Mouse (Mus musculus): ENCODE measurements at regions not wholly inside any gene's neighbourhood (a gene's known extent, or its start where the extent isn't known, plus 50 kb on each side); places are given as distances from the start of the nearest gene placed in this dataset.

DNA sequence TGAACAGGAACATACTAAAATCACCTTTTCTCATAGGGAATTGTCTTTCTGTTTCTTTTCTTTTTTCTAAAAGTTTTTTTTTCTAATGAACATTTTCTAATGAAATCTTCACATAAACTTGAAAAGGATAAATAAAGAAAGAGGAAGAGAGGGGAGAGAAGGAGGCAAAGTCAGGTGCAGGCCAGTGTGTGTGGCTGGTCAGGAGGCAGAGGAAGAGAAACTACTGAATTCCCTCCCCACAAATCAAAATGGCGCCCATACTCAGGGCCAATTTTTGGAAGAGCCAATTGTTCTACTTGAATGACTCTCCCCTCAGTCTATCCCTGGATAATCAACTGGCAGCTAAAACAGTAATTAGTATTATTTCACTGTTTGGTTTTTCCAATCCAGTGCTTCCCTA, 152.0 kb downstream of the Cdc5l start:
- Histone ChIP-seq H3K4me2 (replicated peaks) (no peak overlapping the region), H3K36me3 (no peaks in the 10 kb centered on the region), H3K4me1 (peaks cover 14% of the 10 kb centered on the region), H3K27ac (no peak overlapping the region), H3K27me3 (replicated peaks) (no peaks in the 10 kb centered on the region), H3K9ac (no peak overlapping the region), H3K9me3 (no peaks in the 10 kb centered on the region), H3K4me3 (no peak overlapping the region)
- ATAC-seq (ENCODE audit: low FRiP score, low read depth), result no peak
- WGBS, result 81% methylated on average over 1 of the region's 1 CpGs

DNA sequence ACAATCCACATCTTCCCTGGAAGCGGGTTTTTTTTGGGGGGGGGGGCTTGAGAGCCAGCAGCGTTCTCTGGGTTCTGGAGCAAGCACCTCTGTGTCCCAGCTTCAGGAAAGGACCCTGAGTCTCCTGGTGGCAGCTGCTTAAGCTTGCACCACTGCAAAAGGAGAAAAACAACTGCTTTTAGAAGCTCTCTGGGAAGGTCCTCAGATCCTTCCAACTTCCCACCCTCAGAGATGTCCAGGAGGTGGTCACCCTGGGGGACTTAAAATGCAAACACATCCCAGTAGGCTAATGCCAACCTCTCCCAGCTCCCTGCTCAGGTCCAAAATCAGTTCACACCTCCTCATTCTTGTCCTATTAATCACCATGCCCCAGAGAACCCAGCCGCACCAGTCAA, 153.7 kb downstream of the Cdc5l start:
- Histone ChIP-seq H3K9me3 (no peaks in the 10 kb centered on the region), H3K36me3 (no peaks in the 10 kb centered on the region), H3K27ac (no peak overlapping the region), H3K4me2 (replicated peaks) (peak overlapping the region; percentile 42), H3K27me3 (replicated peaks) (no peaks in the 10 kb centered on the region), H3K4me1 (peaks cover 14% of the 10 kb centered on the region), H3K4me3 (no peak overlapping the region), H3K9ac (no peak overlapping the region)
- 12% methylated on average over 3 of the region's 3 CpGs for WGBS
- no peak; the same call in 1 of the 2 replicates for ATAC-seq (ENCODE audit: low FRiP score, low read depth)

DNA sequence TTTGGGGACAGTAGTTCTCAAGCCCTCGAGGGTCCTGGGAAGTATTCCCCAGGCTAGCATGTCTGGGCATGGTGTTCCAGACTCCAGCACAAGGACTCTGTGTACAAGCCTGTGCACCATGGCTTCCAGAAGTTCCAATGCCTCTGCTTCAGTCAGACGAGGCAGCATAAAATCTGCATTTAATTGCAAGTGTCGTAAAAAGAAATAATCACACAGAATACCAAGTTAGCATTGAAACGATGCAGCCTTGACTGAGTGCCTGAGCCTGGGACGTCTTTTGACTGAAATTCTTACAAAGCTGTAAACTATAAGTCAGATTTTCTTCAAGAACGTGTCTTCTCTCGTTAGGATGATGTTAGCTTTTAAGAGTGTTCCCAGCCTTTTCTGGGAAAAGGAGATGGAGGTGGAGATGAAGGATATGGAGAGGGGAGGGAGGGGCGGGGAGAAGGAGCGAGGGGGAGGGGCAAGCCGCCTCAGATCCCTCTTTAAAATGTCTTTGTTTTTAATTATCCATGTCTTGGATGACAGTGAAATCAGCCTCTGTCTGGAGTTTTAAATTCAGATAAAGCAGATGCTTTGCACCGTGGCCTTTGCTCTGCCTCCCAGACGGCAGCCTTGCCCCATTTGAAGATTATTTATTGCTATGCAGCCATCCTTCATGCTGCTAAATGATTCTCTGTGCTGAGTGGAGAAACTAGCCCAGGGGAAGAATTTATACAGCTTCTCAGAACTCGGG, 154.3 kb downstream of the Cdc5l start:
- Histone ChIP-seq H3K9ac (no peak overlapping the region), H3K4me1 (peaks cover 14% of the 10 kb centered on the region), H3K27me3 (replicated peaks) (no peaks in the 10 kb centered on the region), H3K36me3 (no peaks in the 10 kb centered on the region), H3K27ac (no peak overlapping the region), H3K4me3 (no peak overlapping the region), H3K9me3 (no peaks in the 10 kb centered on the region), H3K4me2 (replicated peaks) (peak overlapping the region; percentile 42)
- ATAC-seq (ENCODE audit: low FRiP score, low read depth), result peak; percentile 48; the same call in 1 of the 2 replicates
- WGBS, result 20% methylated on average over 13 of the region's 13 CpGs

DNA sequence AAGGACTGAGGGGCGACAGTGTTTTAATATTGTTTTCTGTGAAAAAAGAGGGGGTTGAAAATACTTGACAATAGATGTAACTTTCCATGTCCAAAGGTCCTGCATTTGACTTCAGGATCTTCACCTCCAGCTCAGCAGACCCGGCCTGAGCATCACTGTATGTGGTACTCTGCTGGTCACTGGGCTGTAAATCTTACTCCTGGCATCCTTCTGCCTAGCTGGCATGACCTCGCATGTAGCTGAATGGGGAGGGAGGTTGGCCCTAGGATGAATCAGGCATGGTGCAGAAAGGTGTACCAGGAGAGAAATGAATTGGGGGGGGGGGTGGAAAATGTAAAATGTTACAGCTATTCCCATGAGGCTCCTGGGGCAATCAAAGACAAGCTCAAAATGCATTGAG, 156.0 kb downstream of the Cdc5l start:
- no peaks in the 10 kb centered on the region for H3K36me3 ChIP-seq
- no peaks in the 10 kb centered on the region for H3K9me3 ChIP-seq
- H3K4me2 ChIP-seq (replicated peaks), result no peak overlapping the region
- no peaks in the 10 kb centered on the region for H3K27me3 ChIP-seq (replicated peaks)
- no peak overlapping the region for H3K4me3 ChIP-seq
- no peak overlapping the region for H3K27ac ChIP-seq
- ATAC-seq (ENCODE audit: low FRiP score, low read depth), result no peak
- peaks cover 14% of the 10 kb centered on the region for H3K4me1 ChIP-seq
- H3K9ac ChIP-seq, result no peak overlapping the region
- WGBS, result 69% methylated on average over 3 of the region's 3 CpGs

DNA sequence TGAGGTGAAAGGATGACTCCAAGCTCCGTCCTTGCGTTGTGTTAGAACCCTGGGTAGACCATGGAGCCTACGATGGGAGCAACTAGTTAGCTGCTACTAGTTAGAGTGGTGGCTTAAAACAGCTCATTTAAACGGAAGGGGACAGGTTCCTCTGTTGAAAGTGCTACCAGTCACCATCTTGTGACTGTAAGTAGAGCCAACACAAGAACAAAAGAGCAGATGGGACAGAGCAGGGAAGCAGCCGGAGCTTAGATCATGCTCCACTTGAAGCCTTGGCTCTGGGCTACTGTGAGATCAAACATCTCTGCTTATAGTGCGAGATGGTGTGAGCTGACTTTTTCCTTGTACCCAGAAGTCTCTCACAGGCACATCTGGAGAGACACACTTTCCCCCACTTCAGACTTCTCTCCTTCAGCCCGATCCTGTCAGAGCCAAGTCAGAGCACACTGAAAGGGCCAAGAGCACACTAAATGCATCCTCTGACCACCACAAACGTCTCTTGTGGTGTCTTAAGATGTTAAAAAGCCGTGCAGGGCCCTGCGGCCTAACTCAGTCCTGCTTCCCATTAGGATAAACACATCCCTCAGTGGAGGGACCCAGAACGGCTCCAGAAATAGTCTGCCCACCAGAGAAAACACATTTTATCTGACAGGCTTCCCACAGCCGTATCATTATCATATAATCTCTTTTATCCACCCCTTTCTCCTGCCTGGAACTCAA, 156.7 kb downstream of the Cdc5l start:
- Histone ChIP-seq H3K27ac (no peak overlapping the region), H3K9ac (no peak overlapping the region), H3K4me2 (replicated peaks) (no peak overlapping the region), H3K4me1 (peaks cover 14% of the 10 kb centered on the region), H3K9me3 (no peaks in the 10 kb centered on the region; the same call in 1 of the 2 replicates), H3K36me3 (no peaks in the 10 kb centered on the region), H3K27me3 (replicated peaks) (no peaks in the 10 kb centered on the region), H3K4me3 (no peak overlapping the region)
- WGBS, result 85% methylated on average over 12 of the region's 12 CpGs
- no peak for ATAC-seq (ENCODE audit: low FRiP score, low read depth)

DNA sequence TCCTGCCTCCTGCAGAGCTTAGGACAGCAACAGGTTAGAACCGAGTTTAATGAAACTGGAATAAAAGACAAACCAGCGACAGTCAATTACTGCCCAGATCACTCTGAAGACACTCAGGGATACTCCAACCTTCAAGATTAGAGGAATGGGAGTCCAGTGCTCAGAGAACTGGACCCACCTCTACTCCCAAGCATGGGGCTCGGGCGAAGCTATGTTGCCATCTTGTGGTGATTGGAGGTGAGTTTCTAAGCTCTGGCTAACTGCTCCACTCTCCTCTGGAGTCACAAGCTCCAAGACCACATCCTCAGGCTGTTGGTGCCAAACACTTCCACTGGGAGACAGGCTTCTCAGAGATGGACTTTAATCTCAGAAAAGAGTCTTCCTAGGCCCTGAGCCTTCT, 158.6 kb downstream of the Cdc5l start:
- H3K27ac ChIP-seq, result no peak overlapping the region
- no peaks in the 10 kb centered on the region for H3K36me3 ChIP-seq
- H3K4me3 ChIP-seq, result no peak overlapping the region
- no peak for ATAC-seq (ENCODE audit: low FRiP score, low read depth)
- no peaks in the 10 kb centered on the region; the same call in 1 of the 2 replicates for H3K9me3 ChIP-seq
- 87% methylated on average over 4 of the region's 4 CpGs for WGBS
- H3K27me3 ChIP-seq (replicated peaks), result no peaks in the 10 kb centered on the region
- no peak overlapping the region for H3K4me2 ChIP-seq (replicated peaks)
- no peak overlapping the region for H3K9ac ChIP-seq
- peaks cover 11% of the 10 kb centered on the region for H3K4me1 ChIP-seq

DNA sequence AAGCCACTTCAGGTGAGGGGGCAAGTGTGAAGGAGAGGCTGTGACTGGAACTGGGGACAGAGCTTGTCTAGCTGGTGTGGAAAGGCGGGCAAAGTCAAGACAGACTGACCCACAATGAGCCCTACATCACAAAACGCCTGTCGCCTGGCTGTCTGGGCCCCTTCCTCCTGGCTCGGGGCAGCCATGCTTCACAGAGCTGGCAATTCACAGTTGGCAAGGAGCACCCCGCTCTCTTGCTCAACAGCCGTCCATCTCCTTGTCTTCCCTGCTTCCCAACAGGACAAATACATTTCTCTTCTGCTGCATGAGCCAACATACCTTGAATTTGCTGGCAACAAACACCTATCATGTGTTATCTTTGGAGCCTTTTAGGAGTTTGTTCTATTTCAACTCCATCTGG, 166.8 kb downstream of the Cdc5l start:
- H3K36me3 ChIP-seq, result no peaks in the 10 kb centered on the region
- H3K9ac ChIP-seq, result no peak overlapping the region
- H3K4me2 ChIP-seq (replicated peaks), result no peak overlapping the region
- no peak overlapping the region for H3K4me3 ChIP-seq
- no peak for ATAC-seq (ENCODE audit: low FRiP score, low read depth)
- 84% methylated on average over 6 of the region's 6 CpGs for WGBS
- no peak overlapping the region for H3K27ac ChIP-seq
- no peaks in the 10 kb centered on the region for H3K4me1 ChIP-seq
- H3K9me3 ChIP-seq, result no peaks in the 10 kb centered on the region; the same call in 1 of the 2 replicates
- H3K27me3 ChIP-seq (replicated peaks), result no peaks in the 10 kb centered on the region

DNA sequence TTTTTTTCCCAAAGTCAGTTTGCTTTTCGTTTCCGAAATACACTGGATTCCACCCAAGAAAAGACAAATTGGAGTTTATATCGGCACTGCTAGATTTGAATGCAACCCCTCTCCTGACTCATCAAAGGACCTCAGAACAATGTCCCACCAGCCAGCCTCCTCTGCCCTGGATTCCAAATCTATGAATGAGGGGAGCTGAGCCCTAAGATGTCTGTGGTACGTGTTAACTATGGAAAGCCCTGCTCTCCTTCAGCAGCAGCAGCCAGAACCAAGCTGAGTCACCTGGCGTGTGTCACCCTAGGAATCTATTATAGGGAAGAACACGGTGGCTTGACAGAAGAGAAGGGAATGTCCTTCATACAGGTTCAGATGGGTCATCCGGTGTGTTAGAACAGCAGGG, 167.9 kb downstream of the Cdc5l start:
- no peak overlapping the region for H3K27ac ChIP-seq
- no peak for ATAC-seq (ENCODE audit: low FRiP score, low read depth)
- no peak overlapping the region for H3K4me3 ChIP-seq
- H3K4me1 ChIP-seq, result no peaks in the 10 kb centered on the region
- no peaks in the 10 kb centered on the region for H3K9me3 ChIP-seq
- no peak overlapping the region for H3K9ac ChIP-seq
- WGBS, result 87% methylated on average over 7 of the region's 7 CpGs
- H3K27me3 ChIP-seq (replicated peaks), result no peaks in the 10 kb centered on the region
- H3K36me3 ChIP-seq, result no peaks in the 10 kb centered on the region
- no peak overlapping the region for H3K4me2 ChIP-seq (replicated peaks)

DNA sequence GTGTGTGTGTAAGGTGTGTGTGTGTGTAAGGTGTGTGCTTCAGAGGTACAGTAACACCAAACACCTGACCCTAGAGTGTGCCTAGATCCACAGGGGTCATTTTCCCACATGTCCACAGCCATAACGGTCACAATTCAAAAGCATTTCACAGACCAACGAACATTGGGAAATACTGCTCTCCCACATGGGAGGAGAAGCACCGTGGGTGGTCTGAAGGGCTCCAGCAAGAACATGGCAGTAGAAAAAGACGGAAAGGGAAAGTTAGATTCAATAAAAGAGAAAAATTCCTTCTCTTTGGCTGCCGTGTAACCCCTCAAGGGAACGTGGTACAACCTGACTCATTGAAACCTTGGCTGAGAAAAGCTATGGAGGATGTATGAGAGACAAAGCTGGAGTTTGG, 169.1 kb downstream of the Cdc5l start:
- Histone ChIP-seq H3K27me3 (replicated peaks) (no peaks in the 10 kb centered on the region), H3K4me1 (no peaks in the 10 kb centered on the region), H3K27ac (no peak overlapping the region), H3K9ac (no peak overlapping the region), H3K36me3 (no peaks in the 10 kb centered on the region), H3K9me3 (no peaks in the 10 kb centered on the region), H3K4me2 (replicated peaks) (no peak overlapping the region), H3K4me3 (no peak overlapping the region)
- no peak for ATAC-seq (ENCODE audit: low FRiP score, low read depth)
- 52% methylated on average over 6 of the region's 6 CpGs for WGBS

DNA sequence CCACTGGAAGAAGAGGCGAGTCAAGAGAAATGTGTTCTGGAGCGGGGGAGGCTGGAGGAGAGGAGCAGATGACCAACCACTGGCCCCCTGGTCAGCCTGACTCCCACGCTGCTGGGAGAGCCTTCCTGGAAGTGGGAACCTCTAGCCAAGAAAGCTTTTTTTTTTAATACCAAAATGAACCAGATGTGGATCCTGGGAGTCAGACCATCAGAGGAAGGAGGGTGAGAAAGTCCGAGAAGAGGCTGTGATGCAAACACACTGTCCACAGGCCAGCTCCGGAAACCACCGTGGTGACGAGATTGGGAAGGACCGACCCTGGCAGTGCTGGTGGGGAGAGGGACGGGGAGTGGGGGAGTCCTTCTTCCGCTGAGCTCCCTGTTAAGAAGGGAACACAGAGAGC, 173.1 kb downstream of the Cdc5l start:
- 92% methylated on average over 10 of the region's 10 CpGs for WGBS
- no peaks in the 10 kb centered on the region for H3K9me3 ChIP-seq
- H3K36me3 ChIP-seq, result no peaks in the 10 kb centered on the region

DNA sequence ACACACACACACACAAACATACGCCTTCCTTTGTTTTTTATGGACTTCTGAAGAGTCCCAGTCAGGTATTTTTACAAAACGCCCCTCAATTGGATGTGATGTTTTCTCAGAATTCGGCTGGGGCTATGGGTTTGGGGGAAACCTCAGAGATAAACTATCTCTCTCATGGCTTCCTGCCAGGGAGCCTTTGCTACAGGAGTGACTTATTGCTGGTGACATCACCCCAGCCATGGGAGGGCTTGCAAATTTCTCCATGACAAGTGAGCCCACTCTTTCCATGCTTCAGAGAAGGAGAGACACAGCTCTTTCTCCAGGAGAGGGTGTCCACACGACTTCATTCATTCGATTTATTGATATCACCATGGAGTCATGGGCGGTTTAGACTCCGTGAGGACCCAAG, 175.5 kb downstream of the Cdc5l start:
- Histone ChIP-seq H3K27me3 (replicated peaks) (no peaks in the 10 kb centered on the region; the same call in 1 of the 2 replicates), H3K4me2 (replicated peaks) (no peak overlapping the region), H3K9ac (no peak overlapping the region), H3K4me1 (0 out of 2 replicates have a peak, but pooled peaks cover under 1% of the 10 kb centered on the region), H3K36me3 (no peaks in the 10 kb centered on the region), H3K27ac (no peak overlapping the region), H3K9me3 (no peaks in the 10 kb centered on the region), H3K4me3 (no peak overlapping the region)
- 69% methylated on average over 7 of the region's 7 CpGs for WGBS
- ATAC-seq (ENCODE audit: low FRiP score, low read depth), result no peak

More for the DNA sequence above, 173.1 kb downstream of the Cdc5l start:
- Histone ChIP-seq H3K9ac (no peak overlapping the region), H3K4me2 (replicated peaks) (no peak overlapping the region), H3K4me3 (no peak overlapping the region), H3K27ac (no peak overlapping the region), H3K27me3 (replicated peaks) (no peaks in the 10 kb centered on the region), H3K4me1 (no peaks in the 10 kb centered on the region)
- ATAC-seq (ENCODE audit: low FRiP score, low read depth), result no peak

DNA sequence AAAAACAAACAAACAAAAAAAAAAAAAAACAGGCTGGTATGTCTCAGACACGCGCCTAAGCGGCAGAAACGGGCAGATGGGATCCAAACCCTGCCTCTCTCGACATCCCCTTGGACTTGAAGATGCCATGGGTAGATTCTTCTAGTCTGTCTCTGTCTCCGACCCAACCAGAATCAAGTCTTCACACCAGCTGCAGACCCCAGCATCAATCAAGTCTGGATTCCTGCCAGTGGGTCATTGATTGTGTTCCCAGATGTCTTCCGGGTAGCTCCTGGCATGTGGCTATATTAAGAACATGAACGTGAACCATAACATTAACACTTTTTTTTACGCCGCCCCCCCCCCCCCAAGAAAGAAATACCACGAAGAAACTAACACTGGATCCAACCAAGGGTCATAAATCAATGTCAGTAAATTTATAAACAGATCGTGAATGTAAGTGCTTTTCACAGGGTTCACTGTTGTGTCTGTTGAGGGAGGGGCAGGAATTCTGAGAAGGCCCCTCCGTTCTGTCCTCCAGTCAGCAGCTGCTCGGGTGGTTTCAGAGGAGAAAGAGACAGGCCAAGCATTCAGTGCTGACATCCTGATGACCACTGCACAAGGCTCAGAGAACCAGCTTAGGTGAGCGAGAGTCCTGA, 180.8 kb downstream of the Cdc5l start:
- H3K4me3 ChIP-seq, result no peak overlapping the region
- peaks cover 6% of the 10 kb centered on the region; the same call in 1 of the 2 replicates for H3K4me1 ChIP-seq
- no peak overlapping the region for H3K9ac ChIP-seq
- WGBS, result 55% methylated on average over 15 of the region's 15 CpGs
- H3K4me2 ChIP-seq (replicated peaks), result no peak overlapping the region
- H3K27me3 ChIP-seq (replicated peaks), result no peaks in the 10 kb centered on the region; the same call in 1 of the 2 replicates
- ATAC-seq (ENCODE audit: low FRiP score, low read depth), result peak; percentile 31; the same call in 1 of the 2 replicates
- no peak overlapping the region for H3K27ac ChIP-seq
- no peaks in the 10 kb centered on the region for H3K36me3 ChIP-seq
- H3K9me3 ChIP-seq, result no peaks in the 10 kb centered on the region
